Mouse (Mus musculus) thymus, adult 2 months (tissue): ENCODE measurements at regions not wholly inside any gene's neighbourhood (a gene's known extent, or its start where the extent isn't known, plus 50 kb on each side); places are given as distances from the start of the nearest gene placed in this dataset.

Experiments
- CTCF ChIP-seq: fragments of 200-500 bp; IDR thresholded peaks from 2 replicates; pipeline ENCODE4 v1.5.1; 2012; ENCODE audit warnings: mild to moderate bottlenecking, control low read depth, low read length, moderate library complexity, borderline replicate concordance; ENCODE audit not compliant: control insufficient read depth, poor library complexity, insufficient read depth; ENCODE audit errors: extremely low read depth
- POLR2A ChIP-seq: fragments of 200-500 bp; IDR thresholded peaks from 2 replicates; pipeline ENCODE4 v1.6.1; 2012; ENCODE audit warnings: mild to moderate bottlenecking, low read length, control low read depth, moderate library complexity; ENCODE audit not compliant: control insufficient read depth, poor library complexity, insufficient read depth; ENCODE audit errors: extremely low read depth

DNA sequence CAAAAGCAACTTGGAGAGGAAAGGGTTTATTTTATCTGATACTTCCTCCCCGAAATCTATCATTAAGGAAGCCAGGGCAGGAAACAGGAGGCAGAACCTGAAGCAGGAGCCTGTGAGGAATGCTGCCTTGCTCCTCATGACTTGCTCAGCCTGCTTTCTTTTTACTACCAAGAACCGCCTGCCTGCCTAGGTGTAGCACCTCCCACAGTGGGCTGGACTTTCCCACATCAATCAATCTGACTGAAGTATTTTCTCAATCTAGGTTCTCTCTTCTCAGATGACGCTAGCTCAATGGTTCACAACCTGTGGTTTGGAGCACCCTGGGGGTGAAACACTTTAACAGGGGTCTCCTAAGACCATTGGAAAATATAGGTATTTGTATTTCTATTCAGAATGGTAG, 83.4 kb upstream of the Ccn6 start:
- TF ChIP-seq CTCF (no peak), POLR2A (no peak)
